Mouse (Mus musculus) right cerebral cortex, postnatal 36 days (tissue): ENCODE measurements around the gene Ly6f.
"Not testable (repeated sequence)": the region's sequence is repeated elsewhere in the genome, so short reads cannot be mapped to it uniquely, and the experiment has no call there.

Experiments
- DNase-seq, 2 experiments: peaks; one replicate each; pipeline ENCODE4 v3.0.0; 2022; ENCODE audit warnings: low spot score in 2 of 2, mixed read lengths in 1 of 2

Ly6f gene

GRCm38 (mm10) chr15:75268121-75268520, at the start of gene Ly6f:
TSS of gene Ly6f (plus strand) at chr15:75268421.
- no peak for DNase-seq

- DNase-seq, result no peak
These were observed 46.3 kb upstream of the Ly6f start for GRCm38 (mm10) chr15:75221942-75222341.

DNA sequence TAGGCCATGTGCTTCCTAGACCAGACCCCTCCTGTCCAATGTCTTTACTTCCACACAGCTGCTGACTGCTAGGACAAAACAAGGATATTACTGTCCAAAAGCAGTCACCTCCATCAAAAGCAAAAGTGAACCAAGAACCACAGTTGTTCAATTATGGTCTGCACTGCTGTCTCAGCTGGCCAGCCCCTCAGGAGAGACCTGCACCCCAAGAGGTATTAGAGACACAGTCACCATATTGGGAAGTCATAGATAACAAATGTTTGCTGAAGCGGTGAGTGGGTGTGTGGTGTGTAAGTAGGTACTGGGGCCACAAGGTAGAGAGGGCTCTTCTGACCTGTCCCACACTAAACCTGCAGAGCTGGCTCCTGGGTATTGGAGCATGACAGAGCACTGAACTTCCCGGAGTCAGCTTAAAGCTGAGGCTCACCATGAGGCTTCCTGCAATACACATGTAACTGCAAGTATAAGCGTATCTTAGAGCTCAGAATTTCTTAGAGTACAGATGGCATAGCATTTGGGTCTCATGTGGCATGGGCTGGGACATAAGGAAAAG, 30.4 kb upstream of the Ly6f start:
- DNase-seq, result no peak

GRCm38 (mm10) chr15:75240558-75240957, 27.7 kb upstream of the Ly6f start:
- no peak for DNase-seq

DNA sequence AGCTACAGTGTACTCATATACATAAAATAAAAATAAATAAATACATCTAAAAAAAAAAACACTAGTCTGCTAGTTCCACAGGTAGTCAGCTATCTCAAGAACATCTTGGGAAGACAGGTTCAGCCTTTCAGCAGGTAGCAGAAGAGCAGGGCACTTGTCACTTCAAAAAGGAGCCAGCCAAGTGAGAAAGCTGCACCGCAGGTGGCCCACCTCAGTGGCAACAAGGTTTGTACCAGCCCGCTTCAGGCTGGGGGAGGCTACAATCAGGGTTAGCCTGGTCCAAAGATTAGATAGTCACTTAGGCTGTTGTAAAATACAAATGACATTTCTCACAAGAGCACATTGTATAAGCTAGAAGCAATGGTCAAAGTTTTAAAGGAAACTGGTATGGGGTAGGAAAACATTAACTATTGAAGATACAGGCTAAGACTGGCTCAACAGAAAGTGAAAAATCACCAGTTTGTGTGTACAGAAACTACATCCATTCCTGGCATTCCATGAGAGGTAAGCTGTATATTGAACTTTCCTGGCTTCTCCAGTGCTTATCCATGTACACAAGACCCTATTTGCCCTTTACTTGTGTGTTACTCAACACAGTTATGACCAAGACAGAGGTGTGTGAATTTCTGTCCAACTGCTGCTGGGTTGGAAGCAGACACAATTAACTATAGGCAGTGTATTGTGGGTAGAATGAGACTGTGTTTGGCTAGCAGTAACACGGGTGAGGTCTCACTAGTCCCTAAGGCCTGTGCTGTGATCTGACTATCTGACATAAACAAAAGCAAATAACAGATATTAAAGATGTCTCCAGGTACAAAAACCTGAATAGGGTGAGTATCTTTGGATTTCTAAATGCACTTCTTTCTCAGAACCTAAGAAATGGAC, 25.2 kb upstream of the Ly6f start:
- no peak for DNase-seq

DNA sequence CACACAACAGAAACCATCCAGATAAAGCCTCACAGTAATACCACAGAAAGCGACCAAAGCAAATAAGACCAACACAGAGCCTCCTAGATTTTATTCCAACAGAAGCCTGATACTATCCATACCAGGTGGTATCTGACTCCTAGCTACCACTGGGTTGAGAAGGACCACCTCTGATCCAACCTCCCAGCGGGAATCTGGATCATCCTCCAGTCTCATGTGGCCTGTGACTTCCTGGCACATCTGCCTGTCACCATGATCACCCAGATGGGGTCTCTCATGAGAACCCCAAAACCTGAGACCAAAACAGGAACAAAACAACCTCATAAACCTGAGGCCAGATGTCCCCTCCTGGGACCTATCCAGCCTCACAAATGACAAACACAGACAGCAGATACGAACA, 13.6 kb upstream of the Ly6f start:
- no peak for DNase-seq

GRCm38 (mm10) chr15:75265863-75266262, 2.4 kb upstream of the Ly6f start:
- no peak for DNase-seq

DNA sequence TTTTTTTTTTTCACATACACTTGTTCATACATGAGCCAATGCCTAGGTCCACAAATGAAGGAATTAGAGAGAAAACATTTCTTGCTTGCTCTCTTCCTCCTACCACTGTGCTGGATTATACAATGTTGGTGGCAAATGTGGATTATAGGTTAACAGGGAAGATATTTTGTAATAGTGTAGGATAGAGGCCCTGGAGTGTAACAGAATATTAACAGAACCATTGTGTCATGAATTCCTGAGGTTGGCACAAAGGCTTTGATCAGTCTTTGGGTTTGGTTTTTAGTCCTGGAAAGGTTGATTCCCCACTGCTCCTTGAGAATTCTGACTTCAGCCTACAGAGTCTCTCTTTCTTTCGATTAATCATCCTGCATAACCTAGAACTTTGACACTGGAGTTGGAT, 1.6 kb upstream of the Ly6f start:
- DNase-seq, result no peak

GRCm38 (mm10) chr15:75268916-75269829, 952 bp downstream of the Ly6f start:
- DNase-seq, result no peak

- DNase-seq, result no peak
These were observed 1.9 kb downstream of the Ly6f start for GRCm38 (mm10) chr15:75270169-75270568.

DNA sequence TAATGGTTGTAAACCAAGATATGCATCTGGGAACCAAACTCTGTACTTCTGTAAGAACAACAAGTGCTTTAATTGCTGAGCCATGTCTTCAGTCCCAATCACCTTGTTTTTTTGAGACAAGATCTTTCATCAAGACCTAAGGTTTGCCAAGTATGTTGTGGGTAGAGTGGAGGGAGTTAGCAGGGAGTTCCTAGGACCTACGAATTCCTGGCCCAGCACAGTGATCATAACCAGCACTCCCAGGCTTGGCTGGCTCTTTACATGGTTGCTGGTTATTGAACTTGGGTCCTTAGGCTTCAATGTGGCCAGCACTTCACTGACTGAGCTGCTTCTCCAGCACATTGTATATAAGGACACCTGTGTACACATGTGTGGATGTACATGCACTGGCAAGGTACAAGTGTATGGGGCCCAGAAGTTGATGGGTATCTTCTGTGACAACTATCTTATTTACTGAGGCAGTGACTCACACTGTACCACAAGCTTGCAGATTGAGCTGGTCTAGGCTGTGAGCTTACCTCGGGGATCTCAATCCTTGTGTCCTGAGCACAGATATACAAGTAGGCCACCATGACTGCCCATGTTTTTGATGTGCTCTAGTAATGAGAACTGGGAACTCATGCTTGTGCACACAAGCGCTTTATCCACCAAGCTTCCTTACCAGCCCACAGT, 2.6 kb downstream of the Ly6f start:
- DNase-seq, result no peak

GRCm38 (mm10) chr15:75271426-75271825, 3.2 kb downstream of the Ly6f start:
- no peak for DNase-seq

- no peak for DNase-seq
These were observed 3.7 kb downstream of the Ly6f start for GRCm38 (mm10) chr15:75271891-75272290.

DNA sequence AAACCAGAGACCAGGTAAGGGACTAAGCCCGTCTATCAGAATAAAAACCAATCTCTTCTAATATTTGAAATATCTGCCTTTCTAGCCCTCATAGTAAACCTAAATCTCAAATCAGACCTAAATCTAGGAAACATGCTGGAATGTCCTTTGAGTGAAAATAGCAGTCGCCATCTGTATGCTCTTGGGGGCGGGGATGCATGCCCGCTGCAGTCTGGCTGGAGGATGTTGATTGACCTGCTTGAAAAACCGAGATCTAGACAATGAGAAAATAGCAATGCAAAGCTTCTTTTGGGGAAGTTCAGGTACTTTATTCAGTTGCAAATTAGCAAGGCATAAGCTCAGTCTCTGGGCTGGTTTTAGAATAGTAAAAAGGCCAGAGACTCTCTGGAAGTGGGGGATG, 13.8 kb downstream of the Ly6f start:
- DNase-seq, result not testable (repeated sequence)

DNA sequence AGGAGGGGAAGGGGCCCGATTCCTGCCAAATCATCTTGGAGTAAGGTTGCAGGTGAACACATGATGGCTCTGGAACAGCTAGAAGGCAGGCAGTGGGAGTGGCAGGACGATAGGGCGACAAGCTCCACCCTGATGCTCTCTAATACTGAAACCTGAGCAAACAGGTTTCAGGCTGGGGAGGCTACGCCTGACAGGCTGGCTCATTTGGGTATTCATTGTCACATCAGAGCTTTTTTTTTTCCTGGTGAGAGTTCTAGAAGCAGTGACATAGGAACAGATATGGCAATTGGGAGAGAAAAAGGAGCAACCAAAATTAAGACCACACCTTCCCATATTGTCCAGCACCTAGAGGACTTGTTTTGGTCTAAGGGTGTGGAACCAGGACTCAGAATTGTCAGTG, 18.3 kb downstream of the Ly6f start:
- not testable (repeated sequence) for DNase-seq

- no peak for DNase-seq
These were observed 24.2 kb downstream of the Ly6f start for GRCm38 (mm10) chr15:75292377-75292776.

DNA sequence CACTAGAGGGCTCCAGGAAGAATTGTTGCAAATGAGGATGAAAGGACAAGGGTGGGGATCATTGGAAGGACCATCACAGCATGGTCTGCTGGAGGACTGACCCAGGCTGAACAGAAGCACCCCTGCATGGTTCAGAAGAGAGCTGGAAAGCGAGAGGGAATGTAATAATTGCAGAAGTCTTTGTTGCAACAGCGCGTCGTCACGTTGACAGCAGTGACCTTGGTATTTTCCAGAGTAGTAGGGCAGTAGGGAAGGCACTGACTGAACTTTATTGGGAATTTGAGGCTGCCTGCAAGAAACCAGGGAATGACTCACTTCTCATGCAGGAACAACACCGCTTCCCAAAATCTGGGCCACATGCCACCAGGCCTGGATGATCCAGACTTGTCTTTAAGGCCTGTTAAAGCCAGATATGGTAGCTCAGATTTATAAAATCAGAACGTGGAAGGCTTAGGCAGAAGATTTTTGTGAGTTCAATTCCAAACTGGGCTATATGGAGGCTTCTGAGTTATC, 25.7 kb downstream of the Ly6f start:
- no peak for DNase-seq

- DNase-seq, result no peak
These were observed 37.9 kb downstream of the Ly6f start for GRCm38 (mm10) chr15:75306101-75306500.

DNA sequence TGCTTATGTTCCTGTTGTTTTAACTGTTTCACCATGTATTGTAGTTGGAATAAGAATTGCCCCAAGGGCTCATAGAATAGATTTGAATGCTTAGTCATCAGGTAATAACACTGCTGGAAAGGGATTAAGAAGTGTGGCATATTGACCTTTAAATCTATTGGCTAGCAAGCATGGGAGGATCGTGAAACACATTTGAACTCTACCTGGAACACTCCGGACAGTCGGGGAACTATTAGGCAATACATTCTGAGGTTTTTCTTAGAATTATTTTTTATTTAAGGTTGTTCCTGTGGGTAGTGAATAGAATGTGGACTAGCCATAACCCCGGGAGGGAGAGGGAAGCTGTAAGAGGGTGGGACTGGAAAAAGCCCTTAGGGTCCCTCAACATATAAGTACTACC, 41.0 kb downstream of the Ly6f start:
- no peak for DNase-seq

GRCm38 (mm10) chr15:75309946-75310345, 41.7 kb downstream of the Ly6f start:
- DNase-seq, result no peak

GRCm38 (mm10) chr15:75314421-75314820, 46.2 kb downstream of the Ly6f start:
- no peak for DNase-seq

GRCm38 (mm10) chr15:75317255-75317654, 49.0 kb downstream of the Ly6f start:
- no peak for DNase-seq
